Mouse (Mus musculus): ENCODE data around the gene Exoc3l4. TPM values are rescaled to one million over a fixed set of nuclear protein-coding genes. Genes with fewer than 3 reads are reported as not detected.

Gene Exoc3l4
- polyA plus RNA-seq, 1 experiment: 36.2 TPM

GRCm38 (mm10) chr12:111455311-111455846, 38.6 kb downstream of the Exoc3l4 start:
- TF ChIP-seq CTCF (IDR thresholded peaks at IDR 0.05; ENCODE audit: extremely low read depth, insufficient read depth, insufficient read length, insufficient replicate concordance) (no peak), POLR2A (IDR thresholded peaks at IDR 0.05; ENCODE audit: low read depth, low read length) (no peak)
- no peak overlapping the region for H3K4me3 ChIP-seq (ENCODE audit: extremely low read depth, insufficient read depth, insufficient read length)
- H3K27ac ChIP-seq (ENCODE audit: insufficient read depth, low read length): no peak overlapping the region
- WGBS: 83% methylated on average over 12 of the region's 12 CpGs
- no peaks in the 10 kb centered on the region for H3K4me1 ChIP-seq (ENCODE audit: control insufficient read depth, insufficient read depth, insufficient read length)
- H3K27me3 ChIP-seq (ENCODE audit: control insufficient read depth, insufficient read depth, low read length): no peaks in the 10 kb centered on the region
- H3K36me3 ChIP-seq (ENCODE audit: control insufficient read depth, insufficient read depth, low read length): no peaks in the 10 kb centered on the region
- no peak for DNase-seq (ENCODE audit: low read depth in 1 of 2, low spot score in 2 of 2)

- H3K27me3 ChIP-seq (ENCODE audit: control insufficient read depth, insufficient read depth, low read length): no peaks in the 10 kb centered on the region
- H3K4me3 ChIP-seq (ENCODE audit: extremely low read depth, insufficient read depth, insufficient read length): no peak overlapping the region
- H3K4me1 ChIP-seq (ENCODE audit: control insufficient read depth, insufficient read depth, insufficient read length): no peaks in the 10 kb centered on the region
- no peak for TF ChIP-seq CTCF (IDR thresholded peaks at IDR 0.05; ENCODE audit: extremely low read depth, insufficient read depth, insufficient read length, insufficient replicate concordance)
- no peak for DNase-seq (ENCODE audit: low read depth in 1 of 2, low spot score in 2 of 2)
- no peak overlapping the region for H3K27ac ChIP-seq (ENCODE audit: insufficient read depth, low read length)
- WGBS: 77% methylated on average over 8 of the region's 8 CpGs
- no peaks in the 10 kb centered on the region for H3K36me3 ChIP-seq (ENCODE audit: control insufficient read depth, insufficient read depth, low read length)
Measured at GRCm38 (mm10) chr12:111455860-111456259, 39.0 kb downstream of the Exoc3l4 start.

- no peaks in the 10 kb centered on the region for H3K4me1 ChIP-seq (ENCODE audit: control insufficient read depth, insufficient read depth, insufficient read length)
- no peak overlapping the region for H3K27ac ChIP-seq (ENCODE audit: insufficient read depth, low read length)
- no peaks in the 10 kb centered on the region for H3K36me3 ChIP-seq (ENCODE audit: control insufficient read depth, insufficient read depth, low read length)
- TF ChIP-seq POLR2A (IDR thresholded peaks at IDR 0.05; ENCODE audit: low read depth, low read length) (no peak), CTCF (IDR thresholded peaks at IDR 0.05; ENCODE audit: extremely low read depth, insufficient read depth, insufficient read length, insufficient replicate concordance) (no peak)
- DNase-seq (ENCODE audit: low read depth in 1 of 2, low spot score in 2 of 2): no peak
- no peaks in the 10 kb centered on the region for H3K27me3 ChIP-seq (ENCODE audit: control insufficient read depth, insufficient read depth, low read length)
- WGBS: 85% methylated on average over 1 of the region's 1 CpGs
- no peak overlapping the region for H3K4me3 ChIP-seq (ENCODE audit: extremely low read depth, insufficient read depth, insufficient read length)
Measured at GRCm38 (mm10) chr12:111457742-111458141, 40.9 kb downstream of the Exoc3l4 start.

GRCm38 (mm10) chr12:111463570-111463969, 46.8 kb downstream of the Exoc3l4 start:
- TF ChIP-seq CTCF (IDR thresholded peaks at IDR 0.05; ENCODE audit: extremely low read depth, insufficient read depth, insufficient read length, insufficient replicate concordance) (no peak), POLR2A (IDR thresholded peaks at IDR 0.05; ENCODE audit: low read depth, low read length) (no peak)
- Histone ChIP-seq H3K27me3 (ENCODE audit: control insufficient read depth, insufficient read depth, low read length) (no peaks in the 10 kb centered on the region), H3K36me3 (ENCODE audit: control insufficient read depth, insufficient read depth, low read length) (no peaks in the 10 kb centered on the region), H3K27ac (ENCODE audit: insufficient read depth, low read length) (no peak overlapping the region), H3K4me3 (ENCODE audit: extremely low read depth, insufficient read depth, insufficient read length) (no peak overlapping the region), H3K4me1 (ENCODE audit: control insufficient read depth, insufficient read depth, insufficient read length) (no peaks in the 10 kb centered on the region)
- no peak for DNase-seq (ENCODE audit: low read depth in 1 of 2, low spot score in 2 of 2)
- WGBS: 88% methylated on average over 7 of the region's 7 CpGs

- 95% methylated on average over 3 of the region's 3 CpGs for WGBS
- H3K4me1 ChIP-seq (ENCODE audit: control insufficient read depth, insufficient read depth, insufficient read length): no peaks in the 10 kb centered on the region
- no peak overlapping the region for H3K27ac ChIP-seq (ENCODE audit: insufficient read depth, low read length)
- no peaks in the 10 kb centered on the region for H3K27me3 ChIP-seq (ENCODE audit: control insufficient read depth, insufficient read depth, low read length)
- DNase-seq (ENCODE audit: low read depth in 1 of 2, low spot score in 2 of 2): no peak
- no peak overlapping the region for H3K4me3 ChIP-seq (ENCODE audit: extremely low read depth, insufficient read depth, insufficient read length)
- no peaks in the 10 kb centered on the region for H3K36me3 ChIP-seq (ENCODE audit: control insufficient read depth, insufficient read depth, low read length)
- TF ChIP-seq CTCF (IDR thresholded peaks at IDR 0.05; ENCODE audit: extremely low read depth, insufficient read depth, insufficient read length, insufficient replicate concordance) (no peak), POLR2A (IDR thresholded peaks at IDR 0.05; ENCODE audit: low read depth, low read length) (no peak)
Measured at GRCm38 (mm10) chr12:111466369-111466768, 49.6 kb downstream of the Exoc3l4 start.

GRCm38 (mm10) chr12:111468206-111468605, 51.4 kb downstream of the Exoc3l4 start:
- Histone ChIP-seq H3K4me1 (ENCODE audit: control insufficient read depth, insufficient read depth, insufficient read length) (no peaks in the 10 kb centered on the region), H3K4me3 (ENCODE audit: extremely low read depth, insufficient read depth, insufficient read length) (no peak overlapping the region), H3K27ac (ENCODE audit: insufficient read depth, low read length) (no peak overlapping the region), H3K27me3 (ENCODE audit: control insufficient read depth, insufficient read depth, low read length) (no peaks in the 10 kb centered on the region), H3K36me3 (ENCODE audit: control insufficient read depth, insufficient read depth, low read length) (no peaks in the 10 kb centered on the region)
- 85% methylated on average over 7 of the region's 7 CpGs for WGBS
- no peak for TF ChIP-seq POLR2A (IDR thresholded peaks at IDR 0.05; ENCODE audit: low read depth, low read length)
- no peak for TF ChIP-seq CTCF (IDR thresholded peaks at IDR 0.05; ENCODE audit: extremely low read depth, insufficient read depth, insufficient read length, insufficient replicate concordance)
- DNase-seq (ENCODE audit: low read depth in 1 of 2, low spot score in 2 of 2): no peak

- TF ChIP-seq POLR2A (IDR thresholded peaks at IDR 0.05; ENCODE audit: low read depth, low read length) (no peak), CTCF (IDR thresholded peaks at IDR 0.05; ENCODE audit: extremely low read depth, insufficient read depth, insufficient read length, insufficient replicate concordance) (peak; percentile 56; the same call in 1 of the 2 replicates)
Measured at GRCm38 (mm10) chr12:111469507-111469906, 52.7 kb downstream of the Exoc3l4 start.

More at GRCm38 (mm10) chr12:111469507-111469906, 52.7 kb downstream of the Exoc3l4 start:
- H3K27me3 ChIP-seq (ENCODE audit: control insufficient read depth, insufficient read depth, low read length): no peaks in the 10 kb centered on the region
- peak in 1 of 2 experiments; percentile 36 for DNase-seq (ENCODE audit: low read depth in 1 of 2, low spot score in 2 of 2)
- 10% methylated on average over 8 of the region's 8 CpGs for WGBS
- no peak overlapping the region for H3K4me3 ChIP-seq (ENCODE audit: extremely low read depth, insufficient read depth, insufficient read length)
- H3K36me3 ChIP-seq (ENCODE audit: control insufficient read depth, insufficient read depth, low read length): no peaks in the 10 kb centered on the region
- H3K27ac ChIP-seq (ENCODE audit: insufficient read depth, low read length): no peak overlapping the region
- no peaks in the 10 kb centered on the region for H3K4me1 ChIP-seq (ENCODE audit: control insufficient read depth, insufficient read depth, insufficient read length)
